Mouse (Mus musculus): ENCODE results near the gene Ltk. TPM values are rescaled to one million over a fixed set of nuclear protein-coding genes. Genes with fewer than 3 reads are reported as not detected.

The Ltk gene
- polyA plus RNA-seq, 1 experiment from 2014 or later: 1.9 TPM

DNA sequence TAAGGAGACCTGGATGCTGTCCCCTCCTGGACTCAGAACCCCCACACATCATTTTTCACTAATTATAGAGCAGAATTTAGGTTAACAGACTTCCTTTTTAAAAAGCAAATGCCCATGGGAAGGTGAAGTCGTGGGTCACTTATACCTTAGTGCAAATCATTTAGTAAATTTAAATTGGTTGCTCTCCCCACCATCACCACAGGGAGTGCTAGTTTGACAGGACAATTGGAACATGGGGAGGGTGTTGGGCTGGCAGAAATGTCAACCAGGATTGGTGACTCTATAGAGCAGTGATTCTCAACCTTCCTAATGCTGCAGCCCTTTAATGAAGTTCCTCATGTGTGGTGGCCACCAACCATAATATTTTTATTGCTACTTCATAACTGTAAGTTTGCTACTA lies 14.9 kb downstream of the Ltk start:
- DNase-seq (ENCODE audit: low spot score) (no peak), ATAC-seq (replicated peaks; ENCODE audit: low FRiP score, low TSS enrichment, low read depth) (no peak)
- Histone ChIP-seq H3K4me1 (replicated peaks; ENCODE audit: control insufficient read depth, insufficient read depth, low read length) (peaks cover 31% of the 10 kb centered on the region), H3K27ac (ENCODE audit: low read depth) (peak overlapping the region; percentile 75; the same call in 1 of the 2 replicates), H3K9ac (ENCODE audit: low read length) (no peak overlapping the region), H3K27me3 (replicated peaks; ENCODE audit: control insufficient read depth, insufficient read depth, low read length) (peaks cover 45% of the 10 kb centered on the region), H3K4me3 (ENCODE audit: low read depth, low read length) (no peak overlapping the region), H3K9me3 (ENCODE audit: control insufficient read depth, low read length) (no peaks in the 10 kb centered on the region), H3K36me3 (ENCODE audit: control insufficient read depth, insufficient read depth, low read length) (no peaks in the 10 kb centered on the region), H3K4me2 (ENCODE audit: low read length) (peak overlapping the region; percentile 100; the same call in 1 of the 2 replicates)
- WGBS: 5% methylated on average over 1 of the region's 1 CpGs

DNA sequence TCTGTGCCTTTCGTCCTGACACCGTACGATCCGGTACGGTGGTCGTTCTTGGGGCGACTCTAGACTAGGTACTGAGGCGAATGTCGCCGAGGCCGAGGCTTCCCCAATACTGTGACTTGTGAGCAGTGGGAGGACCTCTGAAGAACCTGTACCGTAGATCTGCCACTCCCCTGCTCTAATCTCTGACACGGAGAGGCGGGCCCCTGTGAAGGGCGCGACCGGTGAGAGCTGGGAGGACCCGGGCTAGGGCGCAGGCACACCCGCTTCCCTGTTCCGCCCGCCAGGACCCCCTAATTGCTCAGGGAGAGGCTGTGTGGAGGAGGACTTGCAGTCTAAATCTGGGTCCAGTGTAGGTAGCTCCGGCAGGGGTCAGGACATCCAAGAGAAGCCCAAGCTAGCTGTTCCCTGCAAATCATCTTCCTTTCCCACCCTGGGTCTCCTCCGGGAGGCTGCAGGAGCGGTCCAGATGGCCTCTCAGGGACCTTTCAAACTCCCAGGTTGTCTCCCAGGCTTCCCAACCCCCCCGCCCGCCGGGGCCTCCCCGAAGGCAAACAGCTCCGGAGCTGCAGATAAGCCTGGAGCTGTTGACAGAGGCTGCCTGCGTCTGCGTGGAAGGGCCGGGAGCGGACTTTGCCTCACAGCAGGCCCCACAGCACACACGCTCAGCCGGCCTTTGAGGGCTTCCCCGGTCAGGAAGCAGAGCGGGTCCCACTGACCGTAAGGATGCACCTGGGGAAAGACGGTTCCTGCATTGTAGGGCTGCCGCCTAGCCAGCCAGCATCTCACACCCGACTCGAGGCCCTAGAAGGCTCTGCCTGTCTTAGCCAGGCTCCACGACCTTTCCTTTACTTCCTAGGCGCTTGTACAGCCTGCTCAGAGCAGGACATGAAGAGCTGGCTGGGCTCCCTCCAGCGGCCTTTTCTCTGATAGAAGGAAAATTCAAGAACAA lies 15.8 kb downstream of the Ltk start:
- WGBS: 4% methylated on average over 46 of the region's 46 CpGs
- H3K27ac ChIP-seq (ENCODE audit: low read depth): peak overlapping the region; percentile 75

DNA sequence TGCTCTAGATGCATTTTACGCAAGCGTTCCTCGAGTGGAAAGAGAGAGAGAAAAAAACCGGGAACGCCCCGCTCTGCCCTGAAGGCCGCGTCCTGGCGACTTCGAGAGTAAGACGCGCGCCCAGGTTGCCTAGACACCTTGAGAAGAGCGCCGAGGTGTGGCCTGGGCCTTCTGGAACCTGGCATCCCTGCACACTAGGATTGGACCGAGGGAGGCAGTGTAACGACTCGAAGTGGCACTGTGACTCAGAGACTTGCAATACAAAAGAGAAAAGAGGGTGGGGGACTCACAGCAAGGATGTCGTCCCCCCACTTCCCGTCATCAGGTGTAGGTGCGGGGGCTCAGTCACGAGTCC lies 16.4 kb downstream of the Ltk start:
- 6% methylated on average over 22 of the region's 22 CpGs for WGBS
- no peak overlapping the region for H3K9ac ChIP-seq (ENCODE audit: low read length)
- no peaks in the 10 kb centered on the region for H3K9me3 ChIP-seq (ENCODE audit: control insufficient read depth, low read length)
- H3K27me3 ChIP-seq (replicated peaks; ENCODE audit: control insufficient read depth, insufficient read depth, low read length): peaks cover 39% of the 10 kb centered on the region
- H3K4me1 ChIP-seq (replicated peaks; ENCODE audit: control insufficient read depth, insufficient read depth, low read length): peaks cover 31% of the 10 kb centered on the region
- H3K36me3 ChIP-seq (ENCODE audit: control insufficient read depth, insufficient read depth, low read length): no peaks in the 10 kb centered on the region
- peak overlapping the region; percentile 30 for H3K27ac ChIP-seq (ENCODE audit: low read depth)
- ATAC-seq (replicated peaks; ENCODE audit: low FRiP score, low TSS enrichment, low read depth) (peak; percentile 12; the same call in 1 of the 2 replicates), DNase-seq (ENCODE audit: low spot score) (no peak)
- peak overlapping the region; percentile 20 for H3K4me3 ChIP-seq (ENCODE audit: low read depth, low read length)
- peak overlapping the region; percentile 100 for H3K4me2 ChIP-seq (ENCODE audit: low read length)

More for the DNA sequence above, 15.8 kb downstream of the Ltk start:
- Histone ChIP-seq H3K9ac (ENCODE audit: low read length) (peak overlapping the region; percentile 29; the same call in 1 of the 2 replicates), H3K4me3 (ENCODE audit: low read depth, low read length) (peak overlapping the region; percentile 20), H3K4me2 (ENCODE audit: low read length) (peak overlapping the region; percentile 100), H3K36me3 (ENCODE audit: control insufficient read depth, insufficient read depth, low read length) (no peaks in the 10 kb centered on the region), H3K27me3 (replicated peaks; ENCODE audit: control insufficient read depth, insufficient read depth, low read length) (peaks cover 45% of the 10 kb centered on the region), H3K4me1 (replicated peaks; ENCODE audit: control insufficient read depth, insufficient read depth, low read length) (peaks cover 31% of the 10 kb centered on the region), H3K9me3 (ENCODE audit: control insufficient read depth, low read length) (no peaks in the 10 kb centered on the region)
- ATAC-seq (replicated peaks; ENCODE audit: low FRiP score, low TSS enrichment, low read depth) (peak; percentile 79), DNase-seq (ENCODE audit: low spot score) (peak; percentile 84)

DNA sequence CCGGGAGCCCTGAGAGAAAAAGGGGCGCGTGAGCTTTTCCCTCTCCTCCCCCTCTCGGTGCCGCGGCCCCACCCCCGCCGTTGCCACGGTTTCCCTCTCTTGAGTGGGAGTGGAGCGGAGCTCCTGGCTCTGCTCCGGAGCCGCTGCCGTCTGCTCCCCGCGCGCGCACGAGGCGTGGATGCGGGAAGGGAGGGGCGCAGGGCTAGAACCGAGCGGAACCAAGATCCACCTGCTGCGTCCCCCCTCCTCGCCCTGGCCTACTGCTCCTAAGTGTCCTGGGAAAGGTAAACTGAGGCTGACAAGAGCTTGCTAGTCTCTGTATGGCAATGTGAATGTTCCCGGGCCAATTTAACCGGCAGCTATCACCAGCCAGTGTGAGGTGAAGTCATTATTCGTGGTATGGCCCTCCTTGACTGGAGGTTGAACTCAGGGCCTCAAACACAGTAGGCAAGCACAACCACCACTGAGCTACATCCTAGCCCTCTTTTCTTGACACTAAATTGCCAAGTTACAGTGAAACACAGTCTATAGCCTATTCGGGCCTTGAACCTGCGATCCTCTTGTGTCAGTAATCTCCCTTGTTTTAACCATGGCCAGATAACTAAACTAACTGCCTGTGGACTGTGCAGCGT lies 16.9 kb downstream of the Ltk start:
- DNase-seq (ENCODE audit: low spot score) (no peak), ATAC-seq (replicated peaks; ENCODE audit: low FRiP score, low TSS enrichment, low read depth) (no peak)
- Histone ChIP-seq H3K4me3 (ENCODE audit: low read depth, low read length) (peak overlapping the region; percentile 54), H3K9ac (ENCODE audit: low read length) (peak overlapping the region; percentile 51; the same call in 1 of the 2 replicates), H3K4me1 (replicated peaks; ENCODE audit: control insufficient read depth, insufficient read depth, low read length) (peaks cover 31% of the 10 kb centered on the region), H3K9me3 (ENCODE audit: control insufficient read depth, low read length) (no peaks in the 10 kb centered on the region), H3K36me3 (ENCODE audit: control insufficient read depth, insufficient read depth, low read length) (no peaks in the 10 kb centered on the region), H3K27me3 (replicated peaks; ENCODE audit: control insufficient read depth, insufficient read depth, low read length) (peaks cover 37% of the 10 kb centered on the region), H3K27ac (ENCODE audit: low read depth) (no peak overlapping the region), H3K4me2 (ENCODE audit: low read length) (peak overlapping the region; percentile 100)
- 8% methylated on average over 22 of the region's 31 CpGs for whole genome bisulfite sequencing

DNA sequence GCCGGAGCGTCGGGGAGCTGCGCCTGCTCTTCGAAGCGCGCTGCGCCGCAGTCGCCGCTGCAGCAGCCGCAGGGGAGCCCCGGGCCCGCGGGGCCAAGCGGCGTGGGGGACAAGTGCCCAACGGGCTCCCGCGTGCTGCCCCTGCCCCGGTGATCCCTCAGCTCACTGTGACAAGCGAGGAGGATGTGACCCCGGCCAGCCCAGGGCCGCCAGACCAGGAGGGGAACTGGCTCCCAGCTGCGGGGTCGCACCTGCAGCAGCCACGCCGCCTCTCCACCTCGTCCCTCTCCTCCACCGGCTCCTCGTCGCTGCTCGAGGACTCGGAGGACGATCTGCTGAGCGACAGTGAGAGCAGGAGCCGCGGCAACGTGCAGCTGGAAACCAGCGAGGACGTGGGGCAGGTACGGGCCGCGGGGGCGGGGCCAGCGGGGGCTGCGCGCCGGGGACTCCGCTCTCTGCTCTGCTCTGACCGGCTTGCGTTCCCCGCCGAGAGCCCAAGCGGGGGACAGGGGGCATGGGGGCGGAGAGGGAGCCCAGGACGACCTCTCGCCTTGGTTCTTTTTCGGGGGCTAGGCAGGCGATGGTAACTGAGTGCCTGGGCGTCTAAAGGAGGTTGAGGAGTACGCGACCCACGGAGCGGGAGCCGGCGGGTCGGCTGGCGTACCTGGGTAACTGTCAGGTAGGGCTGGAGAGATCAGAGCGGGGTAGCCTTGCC lies 17.6 kb downstream of the Ltk start:
- H3K4me2 ChIP-seq (ENCODE audit: low read length): peak overlapping the region; percentile 100
- DNase-seq (ENCODE audit: low spot score) (peak; percentile 81), ATAC-seq (replicated peaks; ENCODE audit: low FRiP score, low TSS enrichment, low read depth) (peak; percentile 7; the same call in 1 of the 2 replicates)
- peak overlapping the region; percentile 51 for H3K9ac ChIP-seq (ENCODE audit: low read length)
- H3K4me3 ChIP-seq (ENCODE audit: low read depth, low read length): peak overlapping the region; percentile 54
- no peaks in the 10 kb centered on the region for H3K9me3 ChIP-seq (ENCODE audit: control insufficient read depth, low read length)
- peaks cover 31% of the 10 kb centered on the region for H3K4me1 ChIP-seq (replicated peaks; ENCODE audit: control insufficient read depth, insufficient read depth, low read length)
- H3K27me3 ChIP-seq (replicated peaks; ENCODE audit: control insufficient read depth, insufficient read depth, low read length): peaks cover 37% of the 10 kb centered on the region
- under 1% methylated on average over 68 of the region's 70 CpGs for WGBS
- no peaks in the 10 kb centered on the region for H3K36me3 ChIP-seq (ENCODE audit: control insufficient read depth, insufficient read depth, low read length)
- H3K27ac ChIP-seq (ENCODE audit: low read depth): peak overlapping the region; percentile 78; the same call in 1 of the 2 replicates

DNA sequence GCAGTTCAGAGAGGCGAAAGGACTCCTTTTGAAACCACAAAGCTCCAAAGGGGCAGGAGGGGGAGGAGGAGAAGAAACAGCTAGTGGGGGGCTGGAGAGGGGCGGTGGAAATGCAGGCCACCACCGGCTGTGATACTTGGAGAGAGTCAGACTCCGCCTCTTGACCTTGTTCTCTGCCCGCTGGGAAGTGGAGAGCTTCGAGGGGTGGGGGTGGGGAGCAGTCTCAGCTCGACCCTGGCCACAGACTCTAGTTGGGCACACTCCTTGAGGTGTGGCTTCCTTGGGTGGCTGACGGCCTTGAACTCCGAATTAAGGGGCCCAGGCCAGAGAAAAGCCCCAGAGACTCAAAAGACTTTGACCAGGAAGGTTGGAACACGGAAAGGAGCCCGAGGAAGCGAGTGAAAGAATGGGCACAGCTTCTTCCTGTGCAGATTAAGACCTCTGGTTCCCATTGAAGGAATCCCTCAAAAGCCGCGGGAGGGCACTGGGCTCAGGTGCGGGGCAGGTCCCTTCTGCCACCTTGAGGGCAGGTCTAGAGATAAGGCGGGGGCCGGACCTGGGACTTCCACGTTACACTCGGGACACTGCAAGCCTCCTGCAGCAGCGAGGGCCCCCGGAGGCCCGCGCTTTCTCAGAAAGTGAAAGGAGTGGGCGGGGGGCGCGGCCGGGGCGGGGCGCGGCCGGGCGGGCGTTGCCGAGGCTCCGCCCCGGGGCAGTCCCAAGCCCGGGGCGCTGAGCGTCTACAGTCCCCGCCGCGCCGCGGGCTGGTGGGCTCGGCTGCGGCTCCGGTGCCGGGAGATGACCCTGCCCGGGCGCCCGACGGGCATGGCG lies 18.4 kb downstream of the Ltk start, which contains the start of gene Itpka:
Gene Itpka (plus strand): TSS at position 757 of the 831 bp plus-strand sequence.
- H3K27me3 ChIP-seq (replicated peaks; ENCODE audit: control insufficient read depth, insufficient read depth, low read length): peaks cover 37% of the 10 kb centered on the region
- peak within 1 kb of the TSS; percentile 78 for H3K27ac ChIP-seq (ENCODE audit: low read depth)
- H3K4me2 ChIP-seq (ENCODE audit: low read length): peak within 1 kb of the TSS; percentile 100
- H3K9me3 ChIP-seq (ENCODE audit: control insufficient read depth, low read length): no peaks in the 10 kb centered on the region
- peak within 1 kb of the TSS; percentile 54 for H3K4me3 ChIP-seq (ENCODE audit: low read depth, low read length)
- DNase-seq (ENCODE audit: low spot score) (peak; percentile 91), ATAC-seq (replicated peaks; ENCODE audit: low FRiP score, low TSS enrichment, low read depth) (peak; percentile 65)
- H3K9ac ChIP-seq (ENCODE audit: low read length): peak within 1 kb of the TSS; percentile 51
- under 1% methylated on average over 48 of the region's 53 CpGs for WGBS
- peaks cover 31% of the 10 kb centered on the region for H3K4me1 ChIP-seq (replicated peaks; ENCODE audit: control insufficient read depth, insufficient read depth, low read length)
- H3K36me3 ChIP-seq (ENCODE audit: control insufficient read depth, insufficient read depth, low read length): no peaks in the 10 kb centered on the region

DNA sequence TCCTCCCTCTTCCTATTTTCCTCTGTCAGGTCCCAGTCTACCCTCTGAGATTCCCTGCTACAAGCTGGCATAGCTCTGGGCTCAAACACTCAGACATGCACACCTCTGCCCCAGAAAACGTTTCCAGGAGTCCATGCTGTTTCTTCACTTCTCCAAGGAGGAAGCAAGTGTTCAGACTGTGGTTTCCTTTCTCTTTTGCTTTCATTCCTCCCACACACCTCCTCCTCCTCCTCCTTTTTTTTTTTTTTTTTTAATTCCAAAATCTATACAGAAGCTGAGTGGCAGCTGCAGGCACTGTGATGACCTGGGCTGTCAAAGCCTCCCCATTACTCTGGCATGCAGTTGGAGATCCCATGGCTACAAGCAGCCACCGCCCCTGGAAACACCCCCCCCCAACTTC lies 19.7 kb downstream of the Ltk start:
- Histone ChIP-seq H3K9me3 (ENCODE audit: control insufficient read depth, low read length) (no peaks in the 10 kb centered on the region), H3K4me2 (ENCODE audit: low read length) (no peak overlapping the region), H3K27ac (ENCODE audit: low read depth) (no peak overlapping the region), H3K4me1 (replicated peaks; ENCODE audit: control insufficient read depth, insufficient read depth, low read length) (peaks cover 31% of the 10 kb centered on the region), H3K36me3 (ENCODE audit: control insufficient read depth, insufficient read depth, low read length) (peaks cover 1% of the 10 kb centered on the region; the same call in 1 of the 2 replicates), H3K4me3 (ENCODE audit: low read depth, low read length) (no peak overlapping the region), H3K27me3 (replicated peaks; ENCODE audit: control insufficient read depth, insufficient read depth, low read length) (peaks cover 32% of the 10 kb centered on the region), H3K9ac (ENCODE audit: low read length) (no peak overlapping the region)
- WGBS: 14% methylated on average over 2 of the region's 2 CpGs
- DNase-seq (ENCODE audit: low spot score) (no peak), ATAC-seq (replicated peaks; ENCODE audit: low FRiP score, low TSS enrichment, low read depth) (no peak)
